Mouse (Mus musculus): ENCODE measurements around the gene Stk24. TPM values are rescaled to one million over a fixed set of nuclear protein-coding genes. Genes with fewer than 3 reads are reported as not detected.

Gene Stk24
- polyA plus RNA-seq, 1 experiment from 2014 or later: 23.3 TPM

DNA sequence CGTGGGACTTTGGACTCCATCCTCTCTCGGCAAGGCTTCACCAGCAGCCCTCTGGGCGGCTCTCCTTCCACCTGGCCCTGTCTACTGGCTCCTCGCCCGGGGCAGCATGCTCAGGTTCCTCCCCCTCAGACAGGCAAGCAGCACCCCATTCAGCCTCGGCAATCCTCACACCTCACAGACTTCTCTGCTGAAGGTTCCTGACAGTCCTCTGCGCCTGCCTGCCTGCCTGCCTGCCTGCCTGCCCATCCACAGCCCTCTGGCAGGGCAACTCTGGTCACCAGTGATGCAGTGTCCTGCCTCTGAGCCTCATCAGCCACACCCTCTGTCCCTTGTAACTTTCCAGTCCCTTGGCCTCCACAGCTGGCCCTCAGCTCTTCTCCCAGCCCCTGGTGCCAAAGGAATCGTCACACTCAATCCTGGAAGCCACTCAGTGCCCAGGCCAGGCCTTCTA, 39.8 kb downstream of the Stk24 start:
- no peak overlapping the region for H3K27ac ChIP-seq (replicated peaks; ENCODE audit: low read depth, low read length)
- no peak overlapping the region for H3K4me3 ChIP-seq (replicated peaks; ENCODE audit: low read depth, low read length)
- no peaks in the 10 kb centered on the region for H3K9me3 ChIP-seq (ENCODE audit: control insufficient read depth, low read length)
- WGBS: 83% methylated on average over 8 of the region's 8 CpGs
- ATAC-seq (ENCODE audit: low FRiP score, low TSS enrichment) (no peak), DNase-seq (no peak)
- H3K27me3 ChIP-seq (ENCODE audit: control insufficient read depth, insufficient read depth, low read length): no peaks in the 10 kb centered on the region
- peaks cover 14% of the 10 kb centered on the region; the same call in 1 of the 2 replicates for H3K36me3 ChIP-seq (ENCODE audit: control insufficient read depth, insufficient read depth, low read length)
- no peak overlapping the region for H3K4me2 ChIP-seq (ENCODE audit: low read length)
- no peak overlapping the region for H3K9ac ChIP-seq (replicated peaks; ENCODE audit: low read length)
- no peaks in the 10 kb centered on the region for H3K4me1 ChIP-seq (ENCODE audit: control insufficient read depth, insufficient read depth, low read length)

DNA sequence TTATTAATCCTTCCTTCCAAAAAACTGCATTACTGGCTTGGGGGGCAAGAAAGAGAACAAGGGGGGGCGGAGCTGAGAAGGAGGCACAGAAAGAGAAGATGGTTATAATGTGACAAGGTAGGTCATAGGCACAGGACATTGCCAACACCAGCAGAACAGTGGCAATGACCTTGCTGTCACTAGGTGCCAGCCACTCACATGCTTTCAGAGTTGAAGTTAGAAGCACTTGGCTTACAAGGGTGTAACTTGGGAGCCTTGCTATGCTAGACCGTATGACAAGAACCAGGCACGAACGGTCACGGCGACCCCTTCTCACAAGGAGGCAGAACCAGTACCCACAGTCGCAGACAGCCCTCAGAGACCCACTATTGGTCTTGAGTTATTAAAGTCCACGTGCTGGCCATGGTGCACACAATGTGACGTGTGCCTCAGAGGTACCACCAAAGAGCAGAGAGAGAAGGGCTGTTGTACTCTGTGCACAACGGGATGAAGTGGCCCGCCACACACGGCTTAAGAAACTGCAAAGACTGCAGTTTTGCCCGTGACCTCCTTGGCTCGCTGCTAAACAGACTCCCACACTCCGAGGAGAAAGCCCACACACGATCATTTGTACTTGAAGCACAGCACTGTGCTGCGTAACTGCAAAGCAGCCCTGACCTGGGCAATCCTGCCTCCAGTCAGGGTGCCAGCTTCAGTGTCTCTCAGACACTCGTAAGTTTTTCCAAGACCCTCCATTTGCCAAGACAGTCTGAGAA, 40.8 kb downstream of the Stk24 start:
- 82% methylated on average over 18 of the region's 18 CpGs for WGBS
- no peak overlapping the region for H3K4me3 ChIP-seq (replicated peaks; ENCODE audit: low read depth, low read length)
- DNase-seq: no peak
- H3K9ac ChIP-seq (replicated peaks; ENCODE audit: low read length): no peak overlapping the region
- no peak overlapping the region for H3K27ac ChIP-seq (replicated peaks; ENCODE audit: low read depth, low read length)
- peaks cover 14% of the 10 kb centered on the region; the same call in 1 of the 2 replicates for H3K36me3 ChIP-seq (ENCODE audit: control insufficient read depth, insufficient read depth, low read length)
- H3K4me1 ChIP-seq (ENCODE audit: control insufficient read depth, insufficient read depth, low read length): no peaks in the 10 kb centered on the region
- no peaks in the 10 kb centered on the region for H3K27me3 ChIP-seq (ENCODE audit: control insufficient read depth, insufficient read depth, low read length)
- no peak overlapping the region for H3K4me2 ChIP-seq (ENCODE audit: low read length)
- no peak for ATAC-seq (ENCODE audit: low FRiP score, low TSS enrichment)
- H3K9me3 ChIP-seq (ENCODE audit: control insufficient read depth, low read length): no peaks in the 10 kb centered on the region

DNA sequence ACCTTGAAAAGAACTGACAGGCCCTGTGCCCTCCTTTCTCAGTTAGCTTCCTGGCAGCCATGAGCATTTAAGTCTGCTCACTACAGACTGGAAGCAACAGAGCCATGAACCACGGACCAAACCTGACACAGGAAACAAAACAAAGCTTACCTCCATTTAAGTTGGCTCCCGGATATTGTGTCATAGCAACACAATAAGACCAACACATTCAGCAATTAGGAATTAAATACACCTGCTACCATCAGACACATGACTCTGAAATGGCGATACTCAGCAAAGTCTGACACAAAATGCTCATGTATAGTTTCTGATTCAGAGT, 49.8 kb downstream of the Stk24 start:
- Histone ChIP-seq H3K4me3 (replicated peaks; ENCODE audit: low read depth, low read length) (no peak overlapping the region), H3K4me2 (ENCODE audit: low read length) (no peak overlapping the region), H3K36me3 (ENCODE audit: control insufficient read depth, insufficient read depth, low read length) (no peaks in the 10 kb centered on the region), H3K9me3 (ENCODE audit: control insufficient read depth, low read length) (no peaks in the 10 kb centered on the region), H3K9ac (replicated peaks; ENCODE audit: low read length) (no peak overlapping the region), H3K4me1 (ENCODE audit: control insufficient read depth, insufficient read depth, low read length) (no peaks in the 10 kb centered on the region), H3K27ac (replicated peaks; ENCODE audit: low read depth, low read length) (no peak overlapping the region), H3K27me3 (ENCODE audit: control insufficient read depth, insufficient read depth, low read length) (no peaks in the 10 kb centered on the region)
- 91% methylated on average over 3 of the region's 3 CpGs for WGBS
- DNase-seq (no peak), ATAC-seq (ENCODE audit: low FRiP score, low TSS enrichment) (no peak)

DNA sequence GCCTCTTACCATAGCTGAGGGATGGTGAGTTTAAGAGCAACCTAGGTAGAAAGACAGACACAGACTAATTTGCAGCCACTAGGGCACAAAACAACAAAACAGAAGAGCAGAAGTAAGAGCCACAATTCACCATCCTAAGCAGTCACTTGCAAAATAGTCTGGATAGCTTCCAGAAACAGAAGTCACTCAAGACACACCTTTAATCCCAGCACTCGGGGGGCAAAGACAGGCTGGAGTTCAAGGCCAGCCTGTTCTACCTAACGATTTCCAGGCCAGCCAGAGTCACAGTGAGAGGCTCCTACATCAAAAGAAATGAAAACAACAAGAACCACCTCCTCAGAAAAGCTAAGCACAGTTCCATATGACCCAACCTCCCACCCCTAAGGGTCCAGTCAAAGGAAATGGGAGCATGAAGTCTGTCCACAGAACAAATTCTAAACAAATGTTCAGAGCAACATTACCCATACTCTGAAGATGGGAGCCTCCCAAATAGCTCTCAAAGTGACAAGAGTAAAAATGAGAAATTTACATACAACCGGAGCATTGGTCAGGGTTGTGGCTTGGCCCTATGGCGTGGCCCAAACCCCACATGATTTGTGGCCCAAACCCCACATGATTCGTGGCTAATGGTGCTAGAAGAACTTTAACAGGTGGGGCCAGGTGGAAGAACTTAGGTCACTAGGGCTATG, 50.3 kb downstream of the Stk24 start:
- DNase-seq: no peak
- no peak for ATAC-seq (ENCODE audit: low FRiP score, low TSS enrichment)
- no peaks in the 10 kb centered on the region for H3K36me3 ChIP-seq (ENCODE audit: control insufficient read depth, insufficient read depth, low read length)
- no peak overlapping the region for H3K27ac ChIP-seq (replicated peaks; ENCODE audit: low read depth, low read length)
- H3K4me3 ChIP-seq (replicated peaks; ENCODE audit: low read depth, low read length): no peak overlapping the region
- no peak overlapping the region for H3K4me2 ChIP-seq (ENCODE audit: low read length)
- H3K27me3 ChIP-seq (ENCODE audit: control insufficient read depth, insufficient read depth, low read length): no peaks in the 10 kb centered on the region
- no peaks in the 10 kb centered on the region for H3K4me1 ChIP-seq (ENCODE audit: control insufficient read depth, insufficient read depth, low read length)
- 83% methylated on average over 5 of the region's 5 CpGs for WGBS
- H3K9ac ChIP-seq (replicated peaks; ENCODE audit: low read length): no peak overlapping the region
- H3K9me3 ChIP-seq (ENCODE audit: control insufficient read depth, low read length): no peaks in the 10 kb centered on the region

DNA sequence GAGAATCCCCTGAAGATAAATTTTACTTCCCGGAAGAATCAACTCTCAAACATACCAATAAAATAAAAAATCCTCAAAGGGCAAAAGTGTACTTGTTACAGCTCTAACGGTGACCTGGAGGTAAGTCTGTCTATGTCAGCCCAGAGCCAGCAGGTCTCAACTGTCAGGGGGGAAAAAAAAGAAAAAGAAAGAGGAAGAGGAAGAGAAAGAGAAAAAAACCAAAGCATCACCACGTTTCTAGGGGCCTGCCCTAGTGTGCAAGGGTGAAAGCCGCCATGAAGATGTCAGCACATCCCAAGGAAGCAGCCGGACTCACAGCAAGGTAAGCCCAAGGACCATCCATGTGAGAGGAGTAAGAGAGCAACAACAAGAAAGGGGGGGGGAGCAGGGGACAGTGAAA, 50.9 kb downstream of the Stk24 start:
- DNase-seq (no peak), ATAC-seq (ENCODE audit: low FRiP score, low TSS enrichment) (no peak)
- Histone ChIP-seq H3K4me3 (replicated peaks; ENCODE audit: low read depth, low read length) (no peak overlapping the region), H3K27ac (replicated peaks; ENCODE audit: low read depth, low read length) (no peak overlapping the region), H3K36me3 (ENCODE audit: control insufficient read depth, insufficient read depth, low read length) (no peaks in the 10 kb centered on the region), H3K4me2 (ENCODE audit: low read length) (no peak overlapping the region), H3K9me3 (ENCODE audit: control insufficient read depth, low read length) (no peaks in the 10 kb centered on the region), H3K27me3 (ENCODE audit: control insufficient read depth, insufficient read depth, low read length) (no peaks in the 10 kb centered on the region), H3K9ac (replicated peaks; ENCODE audit: low read length) (no peak overlapping the region), H3K4me1 (ENCODE audit: control insufficient read depth, insufficient read depth, low read length) (no peaks in the 10 kb centered on the region)
- 89% methylated on average over 5 of the region's 5 CpGs for WGBS

DNA sequence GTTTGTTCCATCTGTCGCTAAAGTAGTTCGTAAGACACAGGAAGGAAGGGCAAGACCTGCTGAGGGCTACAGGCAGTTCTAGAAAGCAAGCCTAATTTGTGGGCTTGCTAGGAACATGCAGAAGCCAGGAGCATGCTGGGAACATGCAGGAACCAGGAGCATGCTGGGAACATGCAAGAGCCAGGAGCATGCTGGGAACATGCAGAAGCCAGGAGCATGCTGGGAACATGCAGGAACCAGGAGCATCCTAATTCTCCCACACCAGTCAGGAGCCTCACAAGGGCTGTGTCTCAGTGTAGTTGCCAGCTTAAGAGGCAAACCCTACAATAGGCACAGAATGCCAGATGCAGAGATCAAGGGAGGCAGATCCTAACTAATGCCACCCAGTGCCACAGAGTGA, 53.4 kb downstream of the Stk24 start:
- WGBS: 91% methylated on average over 2 of the region's 2 CpGs
- ATAC-seq (ENCODE audit: low FRiP score, low TSS enrichment) (no peak), DNase-seq (no peak)
- H3K27me3 ChIP-seq (ENCODE audit: control insufficient read depth, insufficient read depth, low read length): no peaks in the 10 kb centered on the region
- no peaks in the 10 kb centered on the region for H3K36me3 ChIP-seq (ENCODE audit: control insufficient read depth, insufficient read depth, low read length)
- H3K4me3 ChIP-seq (replicated peaks; ENCODE audit: low read depth, low read length): no peak overlapping the region
- H3K9ac ChIP-seq (replicated peaks; ENCODE audit: low read length): no peak overlapping the region
- no peak overlapping the region for H3K27ac ChIP-seq (replicated peaks; ENCODE audit: low read depth, low read length)
- H3K9me3 ChIP-seq (ENCODE audit: control insufficient read depth, low read length): no peaks in the 10 kb centered on the region
- H3K4me2 ChIP-seq (ENCODE audit: low read length): no peak overlapping the region
- no peaks in the 10 kb centered on the region for H3K4me1 ChIP-seq (ENCODE audit: control insufficient read depth, insufficient read depth, low read length)

DNA sequence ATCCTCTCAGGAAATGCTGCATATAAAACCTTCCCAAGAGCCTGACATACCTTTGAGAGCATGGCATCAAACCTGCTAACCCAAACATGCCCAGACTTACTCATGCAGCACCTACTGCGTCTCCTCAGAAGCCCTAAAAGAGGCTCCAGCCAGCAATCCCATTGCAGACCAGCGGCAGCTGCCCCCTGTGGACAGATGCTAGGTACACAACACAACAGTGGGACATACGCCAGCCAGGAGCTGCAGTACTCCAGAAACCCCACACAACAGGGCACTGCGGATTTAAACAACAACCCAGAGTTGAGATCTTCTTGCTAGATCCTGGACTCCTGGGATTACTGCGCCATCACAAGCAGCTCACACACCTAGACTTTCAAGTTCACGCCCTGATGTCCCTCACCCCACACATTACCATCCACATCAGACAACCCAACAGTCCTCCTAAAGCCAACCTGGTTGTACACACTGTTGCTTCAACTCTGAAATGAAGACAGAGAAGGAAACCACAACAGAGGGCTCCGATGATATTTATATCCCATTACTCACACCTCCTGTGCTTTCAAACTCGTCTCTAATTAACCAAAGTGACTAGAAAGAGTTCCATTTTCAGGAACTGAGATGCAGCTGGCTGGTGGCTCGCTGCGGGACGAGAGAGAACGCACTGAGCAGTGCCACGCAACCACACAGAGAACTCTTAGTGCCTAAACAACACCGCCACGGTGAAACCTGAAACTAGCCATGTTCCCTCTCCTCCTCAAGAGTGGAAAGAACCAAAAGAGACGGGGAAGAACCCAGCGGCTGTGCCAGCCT, 55.1 kb downstream of the Stk24 start:
- Histone ChIP-seq H3K4me1 (ENCODE audit: control insufficient read depth, insufficient read depth, low read length) (no peaks in the 10 kb centered on the region), H3K9me3 (ENCODE audit: control insufficient read depth, low read length) (no peaks in the 10 kb centered on the region), H3K9ac (replicated peaks; ENCODE audit: low read length) (no peak overlapping the region), H3K27ac (replicated peaks; ENCODE audit: low read depth, low read length) (no peak overlapping the region), H3K36me3 (ENCODE audit: control insufficient read depth, insufficient read depth, low read length) (no peaks in the 10 kb centered on the region), H3K4me3 (replicated peaks; ENCODE audit: low read depth, low read length) (no peak overlapping the region), H3K4me2 (ENCODE audit: low read length) (no peak overlapping the region), H3K27me3 (ENCODE audit: control insufficient read depth, insufficient read depth, low read length) (no peaks in the 10 kb centered on the region)
- no peak for ATAC-seq (ENCODE audit: low FRiP score, low TSS enrichment)
- no peak for DNase-seq
- WGBS: 93% methylated on average over 17 of the region's 17 CpGs

DNA sequence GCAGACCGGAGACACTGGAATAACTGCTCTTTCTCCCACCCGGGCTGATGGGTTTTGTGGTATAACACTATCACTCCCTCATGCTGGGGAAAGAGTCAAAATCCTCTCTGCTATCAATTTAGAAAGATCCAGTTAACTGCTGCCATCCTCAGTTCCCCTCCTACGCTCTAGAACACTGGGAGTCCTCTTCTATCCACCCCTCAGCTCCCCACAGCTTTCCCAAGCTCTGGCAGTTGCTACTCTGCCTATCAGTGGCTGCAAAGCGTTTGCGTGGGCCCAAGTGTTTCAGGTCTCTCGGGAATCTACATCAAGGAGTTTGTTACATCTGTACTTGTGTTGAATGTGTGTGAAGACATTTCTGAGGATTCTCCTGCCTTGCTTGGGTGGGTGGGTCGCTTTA, 57.2 kb downstream of the Stk24 start:
- no peak for DNase-seq
- ATAC-seq (ENCODE audit: low FRiP score, low TSS enrichment): no peak
- H3K9me3 ChIP-seq (ENCODE audit: control insufficient read depth, low read length): no peaks in the 10 kb centered on the region
- H3K4me3 ChIP-seq (replicated peaks; ENCODE audit: low read depth, low read length): no peak overlapping the region
- H3K27ac ChIP-seq (replicated peaks; ENCODE audit: low read depth, low read length): no peak overlapping the region
- no peaks in the 10 kb centered on the region for H3K36me3 ChIP-seq (ENCODE audit: control insufficient read depth, insufficient read depth, low read length)
- WGBS: 89% methylated on average over 7 of the region's 7 CpGs
- no peaks in the 10 kb centered on the region for H3K27me3 ChIP-seq (ENCODE audit: control insufficient read depth, insufficient read depth, low read length)
- H3K4me1 ChIP-seq (ENCODE audit: control insufficient read depth, insufficient read depth, low read length): no peaks in the 10 kb centered on the region
- H3K9ac ChIP-seq (replicated peaks; ENCODE audit: low read length): no peak overlapping the region
- no peak overlapping the region for H3K4me2 ChIP-seq (ENCODE audit: low read length)

Data from midbrain, embryonic 14.5 days (tissue).